Mouse (Mus musculus) urinary bladder, postnatal 4 days (tissue): Measurements from ENCODE around the gene Ascc1.

ENCODE experiments used
- DNase-seq, 2 experiments: peaks; one replicate each; pipeline ENCODE4 v3.0.0; 2021 to 2022; ENCODE audit warnings: low spot score in 2 of 2

The Ascc1 gene

GRCm38 (mm10) chr10:60078561-60078917 is 75.9 kb downstream of the Ascc1 start:
- DNase-seq: peak in 1 of 2 experiments; percentile 37

GRCm38 (mm10) chr10:60080171-60080570 is 77.6 kb downstream of the Ascc1 start:
- DNase-seq: no peak

- DNase-seq: no peak
Observed at GRCm38 (mm10) chr10:60080601-60080981, 78.0 kb downstream of the Ascc1 start.

GRCm38 (mm10) chr10:60080982-60081825 is 78.6 kb downstream of the Ascc1 start:
- DNase-seq: peak in 1 of 2 experiments; percentile 46

GRCm38 (mm10) chr10:60081905-60082304 is 79.3 kb downstream of the Ascc1 start:
- peak in 1 of 2 experiments; percentile 81 for DNase-seq

GRCm38 (mm10) chr10:60084065-60084464 is 81.5 kb downstream of the Ascc1 start:
- DNase-seq: no peak

GRCm38 (mm10) chr10:60092311-60092710 is 89.7 kb downstream of the Ascc1 start:
- no peak for DNase-seq

GRCm38 (mm10) chr10:60093751-60094150 is 91.1 kb downstream of the Ascc1 start:
- no peak for DNase-seq

GRCm38 (mm10) chr10:60095558-60095957 is 93.0 kb downstream of the Ascc1 start:
- DNase-seq: no peak

- no peak for DNase-seq
Observed at GRCm38 (mm10) chr10:60096302-60096701, 93.7 kb downstream of the Ascc1 start.

- DNase-seq: no peak
Observed at GRCm38 (mm10) chr10:60097146-60097545, 94.5 kb downstream of the Ascc1 start.

- DNase-seq: no peak
Observed at GRCm38 (mm10) chr10:60097774-60098173, 95.2 kb downstream of the Ascc1 start.

GRCm38 (mm10) chr10:60105391-60106145 is 103.0 kb downstream of the Ascc1 start:
- no peak for DNase-seq

- DNase-seq: no peak
Observed at GRCm38 (mm10) chr10:60106146-60106530, 103.5 kb downstream of the Ascc1 start, which contains the start of gene Spock2. Gene Spock2 (plus strand): TSS chr10:60106219.

- DNase-seq: peak in 1 of 2 experiments; percentile 45
Observed at GRCm38 (mm10) chr10:60106531-60107186, 104.1 kb downstream of the Ascc1 start.

GRCm38 (mm10) chr10:60107448-60107847 is 104.8 kb downstream of the Ascc1 start:
- DNase-seq: no peak

GRCm38 (mm10) chr10:60108321-60109111 is 105.9 kb downstream of the Ascc1 start:
- DNase-seq: no peak

- no peak for DNase-seq
Observed at GRCm38 (mm10) chr10:60109336-60109735, 106.7 kb downstream of the Ascc1 start.

- DNase-seq: no peak
Observed at GRCm38 (mm10) chr10:60109989-60110388, 107.4 kb downstream of the Ascc1 start.

GRCm38 (mm10) chr10:60110908-60111475 is 108.4 kb downstream of the Ascc1 start:
- no peak for DNase-seq
